Mouse (Mus musculus): ENCODE data around the gene Synrg. TPM values are rescaled to one million over a fixed set of nuclear protein-coding genes. Genes with fewer than 3 reads are reported as not detected.

The Synrg gene
- polyA plus RNA-seq, 1 experiment: 4.8 TPM

DNA sequence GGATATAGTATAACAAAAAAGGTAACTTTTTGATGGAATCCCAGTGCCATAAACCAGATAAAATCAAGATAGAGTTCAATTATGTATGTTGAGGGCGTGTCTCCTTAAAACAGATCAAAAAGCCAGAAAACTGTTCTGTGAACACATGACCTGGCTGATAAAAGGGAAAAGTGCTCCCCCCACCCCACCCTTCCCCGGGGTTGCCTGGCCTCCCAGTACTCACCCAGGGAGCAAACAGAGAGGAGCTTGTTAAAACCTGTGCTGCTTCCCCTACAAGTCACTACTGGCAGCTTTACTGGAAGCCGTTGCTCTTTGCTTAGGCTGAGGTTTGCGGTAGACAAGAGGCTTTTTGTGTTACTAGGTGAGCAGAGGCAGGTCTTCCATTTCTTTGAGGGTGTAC lies 83.0 kb downstream of the Synrg start:
- peaks cover 24% of the 10 kb centered on the region for H3K36me3 ChIP-seq (ENCODE audit: control insufficient read depth, insufficient read depth)
- H3K4me3 ChIP-seq (ENCODE audit: insufficient read depth, poor library complexity, severe bottlenecking): no peak overlapping the region
- no peaks in the 10 kb centered on the region for H3K79me3 ChIP-seq (ENCODE audit: low read depth)
- no peak for TF ChIP-seq MYOD1 (IDR thresholded peaks at IDR 0.05; ENCODE audit: control insufficient read depth, insufficient read length, low read depth)
- no peak for TF ChIP-seq FOSL1 (IDR thresholded peaks at IDR 0.05; ENCODE audit: insufficient read depth, low read length, poor library complexity, severe bottlenecking)
- no peak for TF ChIP-seq USF1 (IDR thresholded peaks at IDR 0.05; ENCODE audit: low read depth)
- TF ChIP-seq CTCF (IDR thresholded peaks at IDR 0.05; ENCODE audit: control insufficient read depth, insufficient read depth, insufficient read length): no peak
- TF ChIP-seq MYOG (IDR thresholded peaks at IDR 0.05; ENCODE audit: control insufficient read depth, extremely low read depth, insufficient read length): no peak
- TF ChIP-seq CEBPB (IDR thresholded peaks at IDR 0.05; ENCODE audit: low read depth): no peak
- TF ChIP-seq MAX (IDR thresholded peaks at IDR 0.05): no peak
- no peaks in the 10 kb centered on the region for H3K79me2 ChIP-seq (ENCODE audit: control insufficient read depth, insufficient read depth)
- no peaks in the 10 kb centered on the region for H3K27me3 ChIP-seq (ENCODE audit: control insufficient read depth, insufficient read depth, insufficient read length)
- H3ac ChIP-seq (ENCODE audit: control insufficient read depth, insufficient read length, low read depth): no peak overlapping the region

DNA sequence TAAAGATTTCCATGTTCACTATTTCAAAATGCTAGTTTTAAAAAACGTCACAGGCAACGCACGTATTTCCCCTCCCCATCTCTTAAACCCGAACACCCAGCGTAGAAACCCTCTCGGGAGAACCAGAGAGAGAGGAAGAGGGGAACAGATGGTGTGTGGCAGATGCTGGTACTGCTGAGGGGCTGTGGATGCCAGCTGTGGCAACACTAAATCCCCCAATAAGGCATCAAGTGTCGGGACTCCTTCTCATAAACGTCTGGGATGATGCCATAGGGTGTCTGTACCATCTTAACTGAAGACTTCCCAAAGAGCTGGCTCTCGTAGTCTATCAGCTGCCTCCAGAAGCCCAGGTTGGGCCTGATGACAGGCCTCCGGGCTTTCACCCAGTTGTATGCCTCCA lies 84.2 kb downstream of the Synrg start:
- TF ChIP-seq CEBPB (IDR thresholded peaks at IDR 0.05; ENCODE audit: low read depth) (no peak), MAX (IDR thresholded peaks at IDR 0.05) (no peak)
- Histone ChIP-seq H3K4me3 (ENCODE audit: insufficient read depth, poor library complexity, severe bottlenecking) (no peak overlapping the region), H3K27me3 (ENCODE audit: control insufficient read depth, insufficient read depth, insufficient read length) (no peaks in the 10 kb centered on the region), H3K79me2 (ENCODE audit: control insufficient read depth, insufficient read depth) (no peaks in the 10 kb centered on the region), H3K36me3 (ENCODE audit: control insufficient read depth, insufficient read depth) (peaks cover 27% of the 10 kb centered on the region), H3K79me3 (ENCODE audit: low read depth) (no peaks in the 10 kb centered on the region), H3ac (ENCODE audit: control insufficient read depth, insufficient read length, low read depth) (no peak overlapping the region)

- Histone ChIP-seq H3K79me3 (ENCODE audit: low read depth) (peaks cover 6% of the 10 kb centered on the region), H3K79me2 (ENCODE audit: control insufficient read depth, insufficient read depth) (peaks cover 26% of the 10 kb centered on the region), H3ac (ENCODE audit: control insufficient read depth, insufficient read length, low read depth) (no peak overlapping the region), H3K4me3 (ENCODE audit: insufficient read depth, poor library complexity, severe bottlenecking) (no peak overlapping the region), H3K36me3 (ENCODE audit: control insufficient read depth, insufficient read depth) (peaks cover 12% of the 10 kb centered on the region), H3K27me3 (ENCODE audit: control insufficient read depth, insufficient read depth, insufficient read length) (no peaks in the 10 kb centered on the region)
- TF ChIP-seq MYOG (IDR thresholded peaks at IDR 0.05; ENCODE audit: control insufficient read depth, extremely low read depth, insufficient read length): no peak
- no peak for TF ChIP-seq CEBPB (IDR thresholded peaks at IDR 0.05; ENCODE audit: low read depth)
- no peak for TF ChIP-seq MYOD1 (IDR thresholded peaks at IDR 0.05; ENCODE audit: control insufficient read depth, insufficient read length, low read depth)
- no peak for TF ChIP-seq FOSL1 (IDR thresholded peaks at IDR 0.05; ENCODE audit: insufficient read depth, low read length, poor library complexity, severe bottlenecking)
- no peak for TF ChIP-seq CTCF (IDR thresholded peaks at IDR 0.05; ENCODE audit: control insufficient read depth, insufficient read depth, insufficient read length)
These were observed 88.8 kb downstream of the Synrg start for GRCm38 (mm10) chr11:84053055-84053454.

DNA sequence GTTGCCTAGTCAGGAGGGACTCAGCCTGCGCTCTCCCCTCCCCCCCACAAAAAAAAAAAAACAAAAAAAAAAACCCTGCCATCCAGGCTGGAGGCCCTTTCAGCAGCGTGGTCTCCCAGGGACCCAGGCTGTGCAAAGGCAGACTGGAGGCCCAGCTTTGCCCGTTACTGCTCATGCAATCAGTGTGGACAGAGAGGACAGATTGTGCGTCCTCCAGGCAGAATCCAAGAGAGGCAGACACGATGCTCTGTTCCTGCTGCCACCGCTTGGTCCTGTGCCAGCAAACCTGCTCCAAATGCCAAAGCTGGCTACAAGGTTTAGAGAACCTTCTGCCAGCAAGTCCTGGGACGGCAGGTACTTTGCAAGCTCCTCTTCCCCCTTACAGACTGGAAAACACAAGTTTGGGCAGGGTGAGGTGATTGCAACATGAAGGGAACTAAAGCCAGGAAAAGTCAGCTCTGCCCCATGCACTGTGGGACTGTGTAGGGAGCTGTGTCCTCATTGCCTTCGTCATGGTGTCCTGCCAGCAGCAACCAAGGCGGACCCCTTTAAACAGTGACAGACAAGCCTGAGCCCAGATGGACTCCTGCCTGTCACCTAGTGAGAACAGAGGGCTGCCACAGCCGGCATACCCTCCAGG lies 89.4 kb downstream of the Synrg start:
- Histone ChIP-seq H3K36me3 (ENCODE audit: control insufficient read depth, insufficient read depth) (peaks cover 13% of the 10 kb centered on the region), H3K79me2 (ENCODE audit: control insufficient read depth, insufficient read depth) (peaks cover 32% of the 10 kb centered on the region), H3ac (ENCODE audit: control insufficient read depth, insufficient read length, low read depth) (no peak overlapping the region), H3K27me3 (ENCODE audit: control insufficient read depth, insufficient read depth, insufficient read length) (no peaks in the 10 kb centered on the region), H3K79me3 (ENCODE audit: low read depth) (peaks cover 7% of the 10 kb centered on the region), H3K4me3 (ENCODE audit: insufficient read depth, poor library complexity, severe bottlenecking) (no peak overlapping the region)
- TF ChIP-seq CEBPB (IDR thresholded peaks at IDR 0.05; ENCODE audit: low read depth) (no peak), MYOG (IDR thresholded peaks at IDR 0.05; ENCODE audit: control insufficient read depth, extremely low read depth, insufficient read length) (no peak), USF1 (IDR thresholded peaks at IDR 0.05; ENCODE audit: low read depth) (no peak), FOSL1 (IDR thresholded peaks at IDR 0.05; ENCODE audit: insufficient read depth, low read length, poor library complexity, severe bottlenecking) (no peak)

DNA sequence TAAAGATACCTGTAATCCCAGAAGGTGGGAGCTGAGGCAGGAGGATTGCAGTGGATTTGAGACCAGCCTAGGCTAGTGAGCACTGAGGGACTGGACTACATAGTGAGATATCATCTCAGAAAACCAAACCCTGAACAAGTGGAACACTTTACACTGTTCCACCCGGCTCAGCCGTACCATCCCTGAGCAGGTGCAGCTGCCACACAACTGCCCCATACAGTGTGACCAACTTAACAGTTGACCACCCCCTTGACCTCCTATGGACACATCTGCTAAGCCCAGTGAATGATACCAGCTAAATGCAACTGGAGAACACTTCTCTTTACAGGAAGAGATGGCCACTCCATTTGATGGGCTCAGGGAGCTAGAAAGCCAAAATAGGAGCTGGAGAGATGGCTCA lies 93.2 kb downstream of the Synrg start:
- TF ChIP-seq MYOD1 (IDR thresholded peaks at IDR 0.05; ENCODE audit: control insufficient read depth, insufficient read length, low read depth) (no peak), CEBPB (IDR thresholded peaks at IDR 0.05; ENCODE audit: low read depth) (no peak), MYOG (IDR thresholded peaks at IDR 0.05; ENCODE audit: control insufficient read depth, extremely low read depth, insufficient read length) (no peak), USF1 (IDR thresholded peaks at IDR 0.05; ENCODE audit: low read depth) (no peak), MAX (IDR thresholded peaks at IDR 0.05) (no peak), FOSL1 (IDR thresholded peaks at IDR 0.05; ENCODE audit: insufficient read depth, low read length, poor library complexity, severe bottlenecking) (no peak), CTCF (IDR thresholded peaks at IDR 0.05; ENCODE audit: control insufficient read depth, insufficient read depth, insufficient read length) (no peak)
- peaks cover 68% of the 10 kb centered on the region for H3K79me2 ChIP-seq (ENCODE audit: control insufficient read depth, insufficient read depth)
- no peak overlapping the region for H3K4me3 ChIP-seq (ENCODE audit: insufficient read depth, poor library complexity, severe bottlenecking)
- peaks cover 16% of the 10 kb centered on the region for H3K79me3 ChIP-seq (ENCODE audit: low read depth)
- no peak overlapping the region for H3ac ChIP-seq (ENCODE audit: control insufficient read depth, insufficient read length, low read depth)
- H3K36me3 ChIP-seq (ENCODE audit: control insufficient read depth, insufficient read depth): peaks cover 9% of the 10 kb centered on the region
- no peaks in the 10 kb centered on the region for H3K27me3 ChIP-seq (ENCODE audit: control insufficient read depth, insufficient read depth, insufficient read length)

DNA sequence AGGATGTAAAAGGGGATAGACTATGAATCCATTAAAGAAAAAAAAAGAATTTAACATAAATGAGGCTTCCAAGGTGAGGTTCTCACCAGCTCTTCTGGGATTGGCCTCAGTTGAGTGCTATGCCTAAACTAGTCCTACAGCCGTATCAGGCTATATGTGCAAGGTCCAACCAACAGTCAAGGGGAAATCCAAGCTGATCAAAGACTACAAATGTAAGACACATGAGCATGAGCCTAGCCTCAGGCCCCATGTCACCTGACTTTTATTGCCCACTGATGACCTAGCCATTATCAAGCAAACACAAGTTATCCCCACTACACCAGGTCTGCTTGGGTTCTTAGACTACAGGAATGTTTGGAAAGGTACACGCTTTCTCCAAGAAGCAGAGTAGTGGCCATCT lies 95.6 kb downstream of the Synrg start:
- TF ChIP-seq MAX (IDR thresholded peaks at IDR 0.05) (no peak), CTCF (IDR thresholded peaks at IDR 0.05; ENCODE audit: control insufficient read depth, insufficient read depth, insufficient read length) (no peak), FOSL1 (IDR thresholded peaks at IDR 0.05; ENCODE audit: insufficient read depth, low read length, poor library complexity, severe bottlenecking) (no peak), USF1 (IDR thresholded peaks at IDR 0.05; ENCODE audit: low read depth) (no peak)
- no peak overlapping the region for H3ac ChIP-seq (ENCODE audit: control insufficient read depth, insufficient read length, low read depth)
- H3K79me3 ChIP-seq (ENCODE audit: low read depth): peaks cover 27% of the 10 kb centered on the region
- H3K79me2 ChIP-seq (ENCODE audit: control insufficient read depth, insufficient read depth): peaks cover 84% of the 10 kb centered on the region
- no peaks in the 10 kb centered on the region for H3K27me3 ChIP-seq (ENCODE audit: control insufficient read depth, insufficient read depth, insufficient read length)
- peaks cover 6% of the 10 kb centered on the region for H3K36me3 ChIP-seq (ENCODE audit: control insufficient read depth, insufficient read depth)
- no peak overlapping the region for H3K4me3 ChIP-seq (ENCODE audit: insufficient read depth, poor library complexity, severe bottlenecking)
